Mouse (Mus musculus) intestine, embryonic 16.5 days (tissue): ENCODE measurements at regions not wholly inside any gene's neighbourhood (a gene's known extent, or its start where the extent isn't known, plus 50 kb on each side); places are given as distances from the start of the nearest gene placed in this dataset.

ENCODE experiments used
- ATAC-seq: fragments of 200-750 bp; cut with Nextera tagmentation; 2 replicates; pipeline ENCODE4 v1.8.0; 2017; ENCODE audit warnings: moderate TSS enrichment, moderate library complexity
- H3K27ac ChIP-seq: fragments of 300-500 bp; sonication (generic); 2 replicates; pipeline ENCODE4 v1.5.1; 2014; ENCODE audit warnings: mild to moderate bottlenecking, low read length
- H3K27me3 ChIP-seq: fragments of 300-500 bp; sonication (generic); replicated peaks from 2 replicates; pipeline ENCODE4 v1.6.1; 2014; ENCODE audit warnings: low read length, control low read depth, mixed read lengths; ENCODE audit not compliant: control insufficient read depth, insufficient read depth
- H3K36me3 ChIP-seq: fragments of 300-500 bp; sonication (generic); 2 replicates; pipeline ENCODE4 v1.6.1; 2014; ENCODE audit warnings: low read length, control low read depth; ENCODE audit not compliant: control insufficient read depth, insufficient read depth
- H3K4me1 ChIP-seq: fragments of 300-500 bp; sonication (generic); 2 replicates; pipeline ENCODE4 v1.6.1; 2014; ENCODE audit warnings: low read length, control low read depth, mixed read lengths; ENCODE audit not compliant: control insufficient read depth, insufficient read depth
- H3K4me2 ChIP-seq: fragments of 300-500 bp; sonication (generic); 2 replicates; pipeline ENCODE4 v1.6.1; 2014; ENCODE audit warnings: low read depth, low read length, control low read depth
- H3K4me3 ChIP-seq: fragments of 300-500 bp; sonication (generic); 2 replicates; pipeline ENCODE4 v1.5.1; 2014; ENCODE audit warnings: mild to moderate bottlenecking, low read length
- H3K9ac ChIP-seq: fragments of 300-500 bp; sonication (generic); 2 replicates; pipeline ENCODE4 v1.6.1; 2014; ENCODE audit warnings: low read depth, low read length
- H3K9me3 ChIP-seq: fragments of 300-500 bp; sonication (generic); 2 replicates; pipeline ENCODE4 v1.6.1; 2016; ENCODE audit warnings: low read length, control low read depth; ENCODE audit not compliant: control insufficient read depth
- WGBS: fragments of 180-500 bp; shearing (Covaris S2); extraction: QIAGEN DNeasy Blood & Tissue Kit; methylation state at CpG from one replicate; pipeline ENCODE4 v1.1.7; 2014; 5-methylcytosine and 5-hydroxymethylcytosine counted together

GRCm38 (mm10) chr16:24222759-24223526, 170.4 kb upstream of the Lpp start:
- H3K9me3 ChIP-seq = no peaks in the 10 kb centered on the region
- no peak overlapping the region for H3K9ac ChIP-seq
- no peaks in the 10 kb centered on the region for H3K27me3 ChIP-seq
- no peak overlapping the region for H3K4me2 ChIP-seq
- no peak overlapping the region for H3K4me3 ChIP-seq
- no peak overlapping the region for H3K27ac ChIP-seq
- no peaks in the 10 kb centered on the region for H3K36me3 ChIP-seq
- peaks cover 4% of the 10 kb centered on the region; the same call in 1 of the 2 replicates for H3K4me1 ChIP-seq
- WGBS = 70% methylated on average over 5 of the region's 5 CpGs
- ATAC-seq = no peak

GRCm38 (mm10) chr16:24221992-24222391, 171.3 kb upstream of the Lpp start:
- Histone ChIP-seq H3K9ac (no peak overlapping the region), H3K36me3 (no peaks in the 10 kb centered on the region), H3K4me1 (peaks cover 4% of the 10 kb centered on the region; the same call in 1 of the 2 replicates), H3K27ac (no peak overlapping the region), H3K4me3 (no peak overlapping the region), H3K4me2 (no peak overlapping the region), H3K27me3 (no peaks in the 10 kb centered on the region), H3K9me3 (no peaks in the 10 kb centered on the region)
- 74% methylated on average over 3 of the region's 3 CpGs for WGBS
- no peak for ATAC-seq

- H3K9me3 ChIP-seq = no peaks in the 10 kb centered on the region
- no peak for ATAC-seq
- H3K4me1 ChIP-seq = peaks cover 4% of the 10 kb centered on the region; the same call in 1 of the 2 replicates
- H3K27ac ChIP-seq = no peak overlapping the region
- no peaks in the 10 kb centered on the region for H3K27me3 ChIP-seq
- no peak overlapping the region for H3K9ac ChIP-seq
- no peak overlapping the region for H3K4me3 ChIP-seq
- H3K36me3 ChIP-seq = no peaks in the 10 kb centered on the region
- no peak overlapping the region for H3K4me2 ChIP-seq
- 75% methylated on average over 3 of the region's 3 CpGs for WGBS
Observed at GRCm38 (mm10) chr16:24220613-24221012, 172.7 kb upstream of the Lpp start.

GRCm38 (mm10) chr16:24219691-24220090, 173.6 kb upstream of the Lpp start:
- WGBS = 87% methylated on average over 9 of the region's 9 CpGs
- Histone ChIP-seq H3K4me3 (no peak overlapping the region), H3K36me3 (no peaks in the 10 kb centered on the region), H3K27ac (no peak overlapping the region), H3K4me2 (no peak overlapping the region), H3K9me3 (no peaks in the 10 kb centered on the region), H3K27me3 (no peaks in the 10 kb centered on the region), H3K9ac (no peak overlapping the region), H3K4me1 (peaks cover 4% of the 10 kb centered on the region; the same call in 1 of the 2 replicates)
- ATAC-seq = no peak

- 72% methylated on average over 4 of the region's 4 CpGs for WGBS
Observed at GRCm38 (mm10) chr16:24218850-24219185, 174.5 kb upstream of the Lpp start.

GRCm38 (mm10) chr16:24218162-24218849, 175.0 kb upstream of the Lpp start:
- H3K4me3 ChIP-seq = no peak overlapping the region
- ATAC-seq = peak; percentile 48
- no peaks in the 10 kb centered on the region for H3K27me3 ChIP-seq
- no peaks in the 10 kb centered on the region for H3K9me3 ChIP-seq
- H3K9ac ChIP-seq = no peak overlapping the region
- WGBS = 32% methylated on average over 14 of the region's 14 CpGs
- no peaks in the 10 kb centered on the region for H3K36me3 ChIP-seq
- H3K4me2 ChIP-seq = no peak overlapping the region
- no peak overlapping the region for H3K27ac ChIP-seq
- peaks cover 4% of the 10 kb centered on the region; the same call in 1 of the 2 replicates for H3K4me1 ChIP-seq

More at GRCm38 (mm10) chr16:24218850-24219185, 174.5 kb upstream of the Lpp start:
- Histone ChIP-seq H3K27me3 (no peaks in the 10 kb centered on the region), H3K4me1 (peaks cover 4% of the 10 kb centered on the region; the same call in 1 of the 2 replicates), H3K9me3 (no peaks in the 10 kb centered on the region), H3K4me2 (no peak overlapping the region), H3K27ac (no peak overlapping the region), H3K36me3 (no peaks in the 10 kb centered on the region), H3K4me3 (no peak overlapping the region), H3K9ac (no peak overlapping the region)
- ATAC-seq = no peak

GRCm38 (mm10) chr16:24216828-24217227, 176.5 kb upstream of the Lpp start:
- H3K27ac ChIP-seq = no peak overlapping the region
- no peak for ATAC-seq
- 88% methylated on average over 5 of the region's 5 CpGs for whole genome bisulfite sequencing
- no peaks in the 10 kb centered on the region for H3K36me3 ChIP-seq
- H3K4me1 ChIP-seq = peaks cover 4% of the 10 kb centered on the region; the same call in 1 of the 2 replicates
- no peak overlapping the region for H3K9ac ChIP-seq
- no peak overlapping the region for H3K4me2 ChIP-seq
- H3K27me3 ChIP-seq = no peaks in the 10 kb centered on the region
- no peaks in the 10 kb centered on the region for H3K9me3 ChIP-seq
- H3K4me3 ChIP-seq = no peak overlapping the region

- WGBS = 87% methylated on average over 8 of the region's 8 CpGs
- Histone ChIP-seq H3K36me3 (no peaks in the 10 kb centered on the region), H3K4me2 (no peak overlapping the region), H3K4me3 (no peak overlapping the region), H3K27me3 (no peaks in the 10 kb centered on the region), H3K9ac (no peak overlapping the region), H3K4me1 (peaks cover 4% of the 10 kb centered on the region; the same call in 1 of the 2 replicates), H3K27ac (no peak overlapping the region), H3K9me3 (no peaks in the 10 kb centered on the region)
- ATAC-seq = no peak
Observed at GRCm38 (mm10) chr16:24215353-24215752, 178.0 kb upstream of the Lpp start.

GRCm38 (mm10) chr16:24213577-24213976, 179.7 kb upstream of the Lpp start:
- Histone ChIP-seq H3K9me3 (no peaks in the 10 kb centered on the region), H3K4me2 (no peak overlapping the region), H3K27ac (no peak overlapping the region), H3K27me3 (no peaks in the 10 kb centered on the region), H3K4me3 (no peak overlapping the region), H3K36me3 (no peaks in the 10 kb centered on the region), H3K9ac (no peak overlapping the region), H3K4me1 (peaks cover 3% of the 10 kb centered on the region; the same call in 1 of the 2 replicates)
- no peak for ATAC-seq
- WGBS = 96% methylated on average over 3 of the region's 3 CpGs
